Mouse (Mus musculus): Measurements from ENCODE around the gene Rnf24.
"Not testable (repeated sequence)": the region's sequence is repeated elsewhere in the genome, so short reads cannot be mapped to it uniquely, and the experiment has no call there.

Gene Rnf24

GRCm38 (mm10) chr2:131337602-131338001, 15.1 kb downstream of the Rnf24 start:
- DNase-seq (ENCODE audit: low spot score) = no peak

DNA sequence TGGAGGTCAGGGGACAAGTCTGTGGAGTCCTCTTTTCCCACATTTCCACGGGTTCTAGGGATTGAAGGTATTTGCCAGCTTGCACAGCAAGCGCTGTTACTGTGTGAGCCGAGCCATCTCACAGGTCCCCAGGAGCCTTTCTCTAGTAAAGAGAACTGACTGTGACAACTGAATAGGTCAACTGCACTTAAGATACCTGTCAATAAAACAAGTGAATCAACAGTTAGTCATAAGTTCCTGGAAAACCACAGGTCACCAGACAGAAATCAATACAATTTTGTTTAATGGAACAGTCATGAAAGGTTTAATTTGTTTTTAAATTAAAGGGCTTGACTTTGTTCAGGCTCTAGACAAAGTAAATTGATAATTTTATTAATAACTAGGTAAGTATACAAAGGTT, 22.1 kb downstream of the Rnf24 start:
- no peak for DNase-seq (ENCODE audit: low spot score)

DNA sequence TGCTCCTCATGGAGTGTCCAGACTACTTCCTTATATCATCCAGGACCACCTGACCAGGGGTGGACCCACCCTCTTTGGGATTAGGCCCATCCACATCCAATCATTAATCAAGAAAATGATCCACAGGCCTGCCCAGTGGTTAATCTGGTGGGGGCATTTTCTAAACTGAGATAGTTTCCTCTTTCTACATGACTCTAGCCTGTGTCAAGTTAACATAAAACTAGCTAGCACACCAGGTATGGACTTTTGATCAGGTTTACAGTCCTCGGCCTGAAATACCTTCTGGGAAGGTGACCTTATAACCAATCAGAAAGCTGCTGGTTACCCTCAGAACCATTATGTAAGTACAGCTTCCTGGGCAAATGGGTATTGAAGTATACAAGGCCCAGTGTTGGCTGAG, 23.7 kb downstream of the Rnf24 start:
- DNase-seq (ENCODE audit: low spot score) = no peak

DNA sequence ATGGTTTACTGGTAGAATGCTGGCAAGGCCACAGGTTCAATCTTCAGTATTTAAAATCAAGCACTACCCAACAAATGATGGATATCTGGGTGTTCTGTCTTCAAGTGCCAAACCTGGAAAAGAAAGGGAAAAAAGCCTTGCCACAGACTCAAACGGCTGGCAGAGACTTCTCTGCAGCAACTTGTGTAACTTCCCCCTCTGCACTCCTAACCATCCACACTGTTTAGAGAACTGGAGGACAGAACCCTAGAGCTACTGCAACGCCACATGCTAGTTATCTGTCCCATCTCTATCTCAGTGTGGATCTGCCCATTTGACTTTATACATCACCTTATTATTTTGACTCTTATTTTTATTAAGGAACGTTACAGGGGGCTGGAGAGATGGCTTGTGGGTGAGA, 26.6 kb downstream of the Rnf24 start:
- no peak for DNase-seq (ENCODE audit: low spot score)

DNA sequence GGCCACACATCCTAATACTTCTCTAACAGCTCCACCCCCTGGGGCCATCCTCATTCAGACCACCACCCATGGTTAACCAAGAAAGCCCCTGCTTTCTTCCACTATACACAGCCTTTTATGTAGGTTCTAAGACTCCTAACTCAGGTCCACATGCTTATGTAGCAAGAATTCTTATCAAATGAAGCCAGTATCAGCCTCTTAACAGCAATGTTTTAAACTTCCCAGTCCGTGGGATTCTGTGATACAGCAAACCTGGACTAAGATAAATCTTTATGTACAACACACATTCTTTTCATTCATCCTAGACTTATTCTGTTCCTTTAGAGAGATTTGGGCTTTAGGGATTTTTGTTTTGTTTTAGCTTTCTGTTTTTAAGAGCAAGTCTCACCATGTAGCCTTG, 29.0 kb downstream of the Rnf24 start:
- DNase-seq (ENCODE audit: low spot score) = no peak

GRCm38 (mm10) chr2:131321192-131321591, 31.5 kb downstream of the Rnf24 start:
- not testable (repeated sequence) for DNase-seq (ENCODE audit: low spot score)

DNA sequence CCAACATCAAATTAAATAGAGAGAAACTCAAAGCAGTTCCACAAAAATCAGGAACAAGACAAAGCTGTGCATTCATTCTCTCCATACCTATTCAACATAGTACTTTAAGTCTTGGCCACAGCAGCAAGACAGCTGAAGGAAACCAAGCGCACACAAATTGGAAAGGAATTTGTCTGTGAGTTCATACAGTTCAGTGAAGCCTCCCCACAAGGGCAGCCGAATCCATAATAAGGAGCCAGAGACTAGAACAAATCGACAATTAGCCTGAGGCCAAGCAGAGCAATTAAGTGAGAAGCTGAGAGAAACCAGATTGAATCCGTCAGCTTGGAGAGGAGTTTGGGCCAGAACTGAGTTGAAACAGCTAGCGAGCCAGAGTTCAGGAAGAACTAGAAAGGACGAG, 33.3 kb downstream of the Rnf24 start:
- DNase-seq (ENCODE audit: low spot score) = no peak

- DNase-seq (ENCODE audit: low spot score) = no peak
Measured at GRCm38 (mm10) chr2:131316167-131316566, 36.5 kb downstream of the Rnf24 start.

DNA sequence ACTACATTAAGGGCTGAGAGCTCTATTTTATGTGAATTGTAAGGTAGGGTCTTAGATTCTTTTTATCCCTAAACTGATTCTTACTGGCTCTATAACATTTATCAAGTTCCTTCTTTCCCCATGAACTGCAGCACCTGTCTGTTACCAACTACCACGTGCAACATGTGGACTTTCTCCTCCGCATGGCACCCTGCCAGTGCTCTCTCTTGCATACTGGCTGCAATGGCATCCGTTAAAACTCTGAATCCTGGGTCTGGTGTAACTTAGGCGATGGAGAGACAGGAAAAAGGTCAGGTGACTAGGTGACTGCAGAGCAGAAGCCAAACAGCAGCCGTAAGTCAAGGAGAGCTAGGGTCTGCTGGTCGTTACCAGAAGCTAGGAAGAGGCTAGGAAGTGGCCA, 43.4 kb downstream of the Rnf24 start:
- no peak for DNase-seq (ENCODE audit: low spot score)

DNA sequence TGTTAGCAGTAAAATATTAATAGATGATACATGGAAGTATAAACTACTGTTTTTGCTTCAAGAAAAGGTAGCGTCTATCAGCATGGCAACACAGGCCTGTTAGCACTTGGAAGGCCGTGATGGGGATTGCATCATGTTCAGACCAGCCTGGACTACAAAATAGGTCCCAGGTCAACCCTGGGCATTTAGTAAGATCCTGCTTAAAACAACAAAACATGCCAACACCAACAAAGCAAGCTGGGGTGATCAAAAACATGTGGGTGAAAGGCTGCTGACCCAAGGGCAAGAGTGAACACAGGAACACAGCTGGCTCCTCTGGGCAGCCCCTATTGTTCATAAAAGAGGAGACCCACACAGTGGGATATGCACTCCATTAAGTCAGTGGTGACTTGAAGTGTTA, 44.9 kb downstream of the Rnf24 start:
- DNase-seq (ENCODE audit: low spot score) = no peak

GRCm38 (mm10) chr2:131307391-131307790, 45.3 kb downstream of the Rnf24 start:
- DNase-seq (ENCODE audit: low spot score) = no peak

GRCm38 (mm10) chr2:131305226-131305625, 47.5 kb downstream of the Rnf24 start:
- not testable (repeated sequence) for DNase-seq (ENCODE audit: low spot score)

- no peak for DNase-seq (ENCODE audit: low spot score)
Measured at GRCm38 (mm10) chr2:131304497-131304896, 48.2 kb downstream of the Rnf24 start.

DNA sequence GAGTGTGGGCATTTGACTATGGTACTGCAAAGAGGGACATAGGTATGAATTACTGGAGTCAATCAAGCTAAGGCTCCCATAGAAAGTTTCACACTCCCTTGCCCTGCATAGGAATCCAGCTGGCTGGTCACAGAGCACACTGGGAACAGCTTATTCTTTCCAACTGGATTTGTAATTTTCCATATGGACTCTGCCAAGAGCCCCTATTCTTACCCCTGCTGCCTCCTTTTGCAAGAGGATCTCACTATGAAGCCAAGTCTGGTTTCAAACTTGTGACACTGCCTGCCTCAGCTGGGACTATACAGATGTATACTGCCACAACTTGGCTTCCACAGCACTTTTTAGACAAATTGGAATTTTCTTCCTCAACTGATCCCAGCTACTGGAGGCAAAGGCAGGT, 51.1 kb downstream of the Rnf24 start:
- no peak for DNase-seq (ENCODE audit: low spot score)

- no peak for DNase-seq (ENCODE audit: low spot score)
Measured at GRCm38 (mm10) chr2:131300485-131300884, 52.2 kb downstream of the Rnf24 start.

GRCm38 (mm10) chr2:131298674-131299073, 54.0 kb downstream of the Rnf24 start:
- not testable (repeated sequence) for DNase-seq (ENCODE audit: low spot score)

DNA sequence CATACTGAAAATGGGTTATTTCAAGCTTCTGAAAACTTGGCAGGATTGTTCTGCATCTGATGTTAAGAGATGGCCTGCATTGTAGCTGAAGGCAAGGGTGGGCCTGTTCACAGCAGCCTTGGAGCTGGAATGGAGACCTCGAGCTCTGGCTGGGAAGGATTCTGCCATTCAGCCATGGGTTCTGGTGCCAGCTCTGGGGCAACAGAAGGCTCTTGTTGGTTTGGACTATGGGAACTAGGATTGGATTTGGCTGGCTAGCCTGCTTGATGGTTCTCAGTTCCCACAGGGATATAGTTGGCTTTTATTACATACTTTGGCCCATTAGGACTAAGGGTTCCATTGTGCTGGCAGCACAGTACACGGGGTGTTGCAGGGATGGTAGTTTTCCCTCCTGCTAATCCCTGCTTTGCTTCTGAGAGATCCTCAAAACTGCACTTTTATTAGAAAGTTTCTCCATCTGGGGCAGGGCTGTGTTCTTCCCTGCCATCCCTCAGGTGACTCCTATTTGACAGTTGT, 55.9 kb downstream of the Rnf24 start:
- no peak for DNase-seq (ENCODE audit: low spot score)

- DNase-seq (ENCODE audit: low spot score) = no peak
Measured at GRCm38 (mm10) chr2:131290669-131291068, 62.0 kb downstream of the Rnf24 start.

- DNase-seq (ENCODE audit: low spot score) = no peak
Measured at GRCm38 (mm10) chr2:131286276-131286675, 66.4 kb downstream of the Rnf24 start.

- DNase-seq (ENCODE audit: low spot score) = no peak
Measured at GRCm38 (mm10) chr2:131281596-131281995, 71.1 kb downstream of the Rnf24 start.

GRCm38 (mm10) chr2:131276722-131277121, 76.0 kb downstream of the Rnf24 start:
- DNase-seq (ENCODE audit: low spot score) = no peak

DNA sequence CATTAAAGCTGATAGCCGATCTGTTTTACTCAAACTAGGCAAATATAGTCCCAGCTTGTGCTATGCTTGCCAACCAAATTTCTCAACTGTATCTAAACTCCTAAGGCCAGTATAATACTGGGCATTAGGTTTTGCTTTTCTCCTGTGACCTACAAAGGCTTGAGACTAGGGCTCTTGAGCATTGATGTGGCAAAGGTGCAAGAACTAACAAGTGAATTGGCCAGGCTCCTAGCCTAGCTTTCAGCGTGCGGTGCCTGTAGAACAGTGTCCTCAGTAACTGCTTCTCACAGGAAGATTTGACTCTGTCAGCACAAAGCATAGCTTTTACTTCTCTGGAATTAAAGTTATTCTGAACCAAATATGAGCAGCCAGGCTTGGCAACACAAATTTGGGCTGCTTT, 77.2 kb downstream of the Rnf24 start:
- DNase-seq (ENCODE audit: low spot score) = no peak

DNA sequence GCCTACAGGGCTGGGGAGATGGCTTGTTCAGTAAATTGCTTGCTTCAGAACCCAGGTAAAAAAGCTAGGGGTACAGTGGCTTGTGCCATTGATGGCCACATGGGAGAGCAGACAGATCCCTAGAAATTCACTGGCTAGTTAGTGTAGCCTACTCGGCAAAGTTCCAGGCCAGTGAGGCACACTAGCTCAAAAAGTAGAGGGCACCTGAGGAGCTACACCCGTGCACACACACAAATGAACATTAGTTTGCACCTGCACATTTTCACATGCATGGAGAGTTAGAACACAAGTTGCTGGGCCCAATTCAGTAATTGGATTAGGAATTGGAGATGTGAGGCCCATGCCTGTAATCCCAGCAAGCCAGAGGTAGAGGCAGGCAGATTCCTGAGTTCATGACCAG, 87.6 kb downstream of the Rnf24 start:
- no peak for DNase-seq (ENCODE audit: low spot score)

- DNase-seq (ENCODE audit: low spot score) = no peak
Measured at GRCm38 (mm10) chr2:131264027-131264426, 88.7 kb downstream of the Rnf24 start.

Data from testis, postnatal 10 days (tissue).